Mouse (Mus musculus): ENCODE data around the gene Cbx2.

Gene Cbx2

DNA sequence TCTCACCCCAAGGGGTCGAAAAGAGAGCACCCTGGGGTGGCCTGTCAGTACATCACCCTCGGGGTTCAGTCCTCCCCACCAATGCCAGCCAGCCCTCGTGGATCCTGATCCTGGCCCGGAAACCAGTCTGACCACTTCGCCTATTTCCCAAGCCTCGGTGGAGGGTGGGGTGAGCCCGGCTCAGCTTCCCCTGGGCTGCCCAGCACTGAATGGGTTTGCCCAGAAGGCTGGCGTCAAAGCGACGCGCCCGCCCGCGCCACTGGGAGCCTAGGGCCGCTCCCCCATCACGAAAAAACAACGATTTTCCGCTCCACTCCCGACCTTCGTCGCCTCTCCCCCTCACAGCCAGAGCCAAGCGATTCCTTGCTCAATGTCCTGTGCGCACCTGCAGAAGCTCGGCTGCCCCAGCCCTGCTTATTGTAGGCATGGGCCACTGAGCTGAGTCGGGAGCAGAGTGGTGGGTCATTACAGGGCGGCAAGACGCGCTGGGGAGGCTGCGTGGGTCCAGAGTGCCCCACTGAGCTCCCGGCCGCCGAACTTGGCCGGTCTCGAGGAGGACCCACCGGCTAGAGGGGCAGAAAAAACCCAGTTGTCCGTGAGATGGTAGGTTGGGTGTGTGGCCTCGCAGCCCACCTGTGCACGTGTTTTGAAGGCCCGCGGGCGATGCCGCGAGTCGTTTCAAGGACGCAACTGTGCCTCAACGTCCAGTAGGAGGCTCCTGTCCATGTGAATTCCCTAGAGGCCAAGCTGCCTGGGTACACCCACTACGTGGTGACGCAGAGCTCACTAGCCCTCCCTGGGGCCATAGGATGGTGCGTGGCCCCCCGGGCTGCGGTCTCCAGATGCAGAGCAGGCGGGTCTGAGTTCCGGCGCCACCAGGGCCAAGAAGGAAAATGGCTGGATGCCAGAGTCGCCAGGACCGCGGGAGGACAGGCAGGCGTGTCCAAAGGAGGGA, 35.6 kb downstream of the Cbx2 start:
- no peak for DNase-seq (ENCODE audit: low spot score)

DNA sequence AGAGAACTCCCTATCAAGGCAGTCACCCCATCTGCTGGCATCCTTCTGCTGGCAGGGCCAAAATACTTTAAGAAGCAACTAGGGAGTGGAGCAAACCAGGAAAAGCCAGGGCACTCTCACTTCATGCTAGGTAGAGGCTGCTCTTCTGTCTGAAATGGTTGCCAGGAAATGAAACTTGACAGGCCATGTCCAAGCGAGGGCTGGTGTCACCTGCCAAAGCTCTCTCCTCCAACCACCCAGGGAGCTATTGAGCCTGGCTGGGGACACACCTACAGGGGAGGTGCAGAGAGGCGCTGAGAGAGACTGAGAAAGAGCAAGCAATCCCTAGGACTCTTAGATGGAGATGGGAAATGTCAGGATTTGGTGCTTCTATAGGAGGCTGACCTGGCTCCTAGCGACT, 36.5 kb downstream of the Cbx2 start:
- DNase-seq (ENCODE audit: low spot score) = no peak

DNA sequence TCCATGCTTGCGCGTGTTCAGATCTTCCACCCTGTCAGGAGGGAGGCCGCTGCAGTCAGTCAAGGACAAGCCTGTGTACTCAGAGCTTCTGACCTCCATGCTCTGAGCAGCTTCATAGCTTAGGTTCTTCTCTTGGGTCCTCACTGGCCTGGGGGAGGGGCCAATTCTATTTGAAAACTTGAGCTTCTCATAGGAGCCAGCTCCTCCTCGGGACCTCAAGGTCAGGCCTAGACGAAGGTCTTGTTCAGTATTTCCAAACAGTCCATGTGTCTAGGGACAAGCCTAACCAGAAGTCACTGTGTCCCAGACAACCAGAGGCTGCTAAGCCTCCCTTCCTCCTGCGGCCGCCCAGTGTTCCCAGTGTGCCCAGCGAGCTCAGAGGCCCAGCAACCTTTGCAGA, 44.1 kb downstream of the Cbx2 start:
- DNase-seq (ENCODE audit: low spot score) = no peak

DNA sequence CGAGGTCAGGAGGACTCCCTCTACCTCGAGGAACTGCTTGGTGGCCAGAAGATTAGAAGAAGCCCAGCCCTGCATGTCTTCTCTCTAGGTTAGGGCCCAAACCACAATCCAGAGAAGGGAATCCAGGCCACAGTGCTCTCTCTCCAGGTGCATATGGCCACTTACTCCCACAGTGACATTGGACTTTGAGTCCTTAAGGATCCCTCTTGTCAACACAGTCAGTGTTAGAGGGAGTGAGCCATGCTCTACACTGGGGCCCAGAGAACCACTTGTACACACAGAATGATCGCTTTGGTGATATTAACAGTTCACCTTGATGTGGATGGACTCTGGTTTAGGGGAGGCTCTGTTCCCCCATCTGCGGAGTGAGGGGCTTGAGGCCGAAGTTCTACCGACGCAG, 49.5 kb downstream of the Cbx2 start:
- DNase-seq (ENCODE audit: low spot score) = no peak

DNA sequence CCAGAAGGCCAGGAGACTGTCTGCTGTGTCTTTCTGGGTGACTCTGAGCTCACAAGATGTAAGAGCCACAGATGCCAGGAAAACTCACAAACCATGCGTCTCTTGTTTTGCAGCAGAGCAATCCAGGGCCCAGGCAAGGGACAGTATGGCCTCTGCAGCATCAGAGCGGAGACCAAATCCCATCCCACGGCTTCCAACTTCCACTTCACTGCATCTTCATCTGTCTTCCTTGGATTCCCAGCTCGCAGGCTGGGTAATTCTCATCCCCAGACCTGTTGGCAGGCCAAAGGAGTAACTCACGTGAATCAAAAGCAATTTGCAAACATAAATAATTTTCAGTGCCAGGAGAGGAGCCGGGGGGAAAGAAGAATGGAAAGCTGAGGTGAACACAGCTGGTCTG, 50.2 kb downstream of the Cbx2 start:
- DNase-seq (ENCODE audit: low spot score) = no peak

DNA sequence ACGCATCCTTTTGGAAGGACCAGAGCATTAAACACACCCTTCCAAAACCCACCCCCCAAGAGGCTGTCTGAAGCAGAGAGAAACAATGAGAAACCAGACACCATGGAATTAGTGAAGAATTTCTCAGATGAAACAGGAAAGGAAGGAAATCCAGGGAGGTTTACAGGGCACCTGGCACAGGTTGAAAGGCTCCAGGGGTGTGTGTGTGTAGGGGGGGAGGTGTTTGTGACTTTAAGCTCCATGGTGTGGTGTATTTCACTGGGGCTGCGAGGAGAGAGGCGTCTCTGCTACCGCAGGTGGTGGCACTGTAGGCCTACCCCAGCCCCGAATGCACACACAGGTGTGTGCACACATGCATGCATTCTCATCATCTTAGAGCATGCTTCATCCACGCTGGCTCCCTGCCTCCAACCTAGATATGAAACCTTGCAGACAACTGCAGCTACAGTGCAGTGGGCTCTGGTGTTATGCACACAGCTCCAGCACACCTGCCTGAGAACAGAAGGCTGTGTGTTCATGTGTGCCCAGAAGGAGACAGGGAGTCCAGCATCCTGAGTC, 51.2 kb downstream of the Cbx2 start:
- DNase-seq (ENCODE audit: low spot score) = no peak

DNA sequence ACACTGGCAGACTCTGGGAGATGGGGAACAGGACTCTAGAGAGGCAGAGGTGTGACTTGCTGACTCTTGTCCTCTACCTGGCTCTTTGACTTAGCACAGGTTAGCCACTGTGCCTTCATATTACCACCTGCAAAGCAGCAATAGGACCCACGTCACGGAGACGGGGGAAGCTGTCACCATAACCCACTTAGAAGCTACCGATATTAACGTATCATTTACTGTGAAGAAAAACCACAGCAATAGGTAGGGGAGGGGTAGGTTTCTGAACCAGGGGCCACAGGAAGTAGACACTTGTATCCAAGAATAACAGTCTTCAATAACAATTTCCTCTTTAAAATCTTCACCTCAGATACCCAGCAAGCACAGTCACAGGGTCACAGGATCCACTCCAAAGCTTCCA, 53.0 kb downstream of the Cbx2 start:
- DNase-seq (ENCODE audit: low spot score) = no peak

DNA sequence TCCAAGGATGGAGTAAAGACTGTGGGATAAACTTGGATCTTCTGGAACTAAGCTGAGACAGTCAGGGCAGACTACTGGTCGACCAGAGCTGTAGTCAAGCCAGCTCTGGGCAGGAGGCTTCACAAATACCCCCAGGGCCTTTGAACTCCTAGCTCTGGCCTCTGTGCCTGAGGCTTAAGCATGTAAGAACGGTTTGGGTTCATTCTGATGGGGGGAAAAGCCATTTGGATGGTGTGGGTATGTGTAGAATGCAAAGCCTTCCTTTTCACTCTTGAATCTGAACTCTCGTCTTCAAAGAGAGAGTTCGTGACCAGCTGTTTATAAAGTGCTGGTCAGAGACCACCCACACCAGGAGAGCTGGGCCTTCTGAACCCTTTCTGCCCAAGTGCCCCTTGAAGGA, 55.0 kb downstream of the Cbx2 start:
- DNase-seq (ENCODE audit: low spot score) = no peak

DNA sequence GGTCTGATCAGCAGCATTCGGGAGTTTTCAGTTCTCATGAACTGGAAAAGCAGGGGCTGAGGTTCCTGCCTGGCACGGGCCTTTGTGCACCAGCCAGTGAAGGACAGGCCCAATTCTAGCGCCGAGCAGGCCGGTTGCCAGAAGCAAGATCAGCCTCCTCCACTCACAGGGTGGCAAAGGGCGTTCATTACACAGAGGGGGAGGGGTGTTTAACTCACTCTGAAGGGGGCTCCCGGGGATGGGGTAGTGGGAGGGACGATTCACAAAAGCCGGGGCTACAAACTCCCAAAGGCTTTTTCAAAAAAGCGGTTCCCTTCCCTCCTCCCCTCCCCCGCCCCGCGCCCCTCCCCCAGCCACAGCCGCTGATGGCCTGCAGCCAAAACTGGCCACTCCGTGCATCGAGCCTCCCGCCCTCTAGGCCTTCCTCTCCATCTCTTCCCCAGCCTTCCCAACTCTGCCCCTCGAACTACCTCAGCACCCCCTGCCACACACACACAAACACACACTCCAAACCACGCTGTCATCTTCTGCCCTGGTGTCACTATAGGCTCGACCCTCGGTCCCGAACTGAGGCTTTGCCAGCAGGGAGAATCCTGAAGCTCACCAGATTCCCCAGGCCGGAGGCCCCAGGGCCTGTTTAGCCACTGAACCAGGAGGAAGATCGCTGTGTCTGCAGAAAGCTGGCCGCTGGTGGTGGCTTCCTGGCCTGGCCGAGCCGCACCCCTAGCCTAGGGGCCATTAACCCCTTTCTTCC, 56.1 kb downstream of the Cbx2 start:
- no peak for DNase-seq (ENCODE audit: low spot score)

DNA sequence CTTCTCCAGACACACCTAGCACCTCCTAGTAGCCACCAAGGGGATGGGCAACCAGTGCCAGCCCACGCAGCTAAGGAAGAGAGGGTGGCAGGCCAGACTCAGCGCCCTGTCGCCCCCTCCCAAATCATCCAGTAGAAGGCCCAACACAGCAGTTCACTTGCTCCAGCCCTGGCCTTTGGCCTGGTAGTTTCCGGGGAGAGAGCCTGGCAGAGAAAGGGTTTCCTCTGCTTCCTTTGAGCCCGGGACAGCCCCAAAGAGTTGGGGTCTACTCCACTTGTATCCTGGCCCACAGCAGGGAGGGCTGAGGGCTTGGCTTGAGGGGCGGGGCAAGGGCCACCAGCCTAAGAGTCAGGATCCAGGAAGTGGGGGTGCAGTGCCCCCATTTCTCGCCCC, 56.7 kb downstream of the Cbx2 start:
- no peak for DNase-seq (ENCODE audit: low spot score)

DNA sequence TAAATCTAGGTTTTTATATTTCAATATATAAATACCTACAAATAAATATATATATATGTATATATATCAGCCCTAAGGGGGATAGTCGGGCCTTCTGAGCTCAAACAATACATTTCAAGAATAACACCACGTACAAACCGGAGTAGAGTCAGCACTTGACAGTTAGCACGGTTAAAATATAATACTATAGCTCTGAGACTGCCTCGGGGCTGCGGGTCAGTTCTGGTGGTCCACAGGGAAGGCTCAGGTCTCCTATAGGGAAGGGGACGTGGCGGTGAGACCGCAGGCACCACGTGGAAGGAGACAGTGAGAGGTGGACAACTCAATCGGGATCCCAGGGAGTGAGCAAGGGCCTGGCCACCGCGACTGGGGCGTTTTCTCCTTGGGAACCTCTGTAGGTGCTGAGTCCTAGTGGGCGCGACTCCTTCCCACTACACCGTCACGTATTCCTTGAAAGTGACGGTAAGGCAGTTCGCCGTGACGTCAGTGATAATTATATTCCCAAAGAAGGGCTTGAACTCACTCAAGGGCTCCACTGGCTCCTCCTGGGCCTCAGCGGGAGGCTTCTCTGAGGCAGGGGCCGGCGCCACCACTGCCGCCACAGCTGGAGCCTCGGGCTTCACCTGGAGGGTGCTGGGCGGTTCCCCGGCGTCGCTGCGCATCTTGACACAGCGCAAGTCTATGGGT, 57.8 kb downstream of the Cbx2 start:
- DNase-seq (ENCODE audit: low spot score) = no peak

Data from spleen, adult 12 weeks (tissue).